Mouse (Mus musculus) midbrain, postnatal 0 days (tissue): ENCODE results near the gene Rapgef5. TPM values are rescaled to one million over a fixed set of nuclear protein-coding genes. Genes with fewer than 3 reads are reported as not detected.

Source experiments
- ATAC-seq: fragments of 200-750 bp; cut with Nextera tagmentation; 2 replicates; pipeline ENCODE4 v1.8.0; 2017; ENCODE audit warnings: moderate number of reproducible peaks, mild to moderate bottlenecking, moderate TSS enrichment, moderate library complexity; ENCODE audit not compliant: low FRiP score
- DNase-seq: peaks from one replicate; pipeline ENCODE4 v3.0.0-alpha.2; 2015; ENCODE audit warnings: low spot score
- H3K27ac ChIP-seq: fragments of 300-500 bp; sonication (generic); 2 replicates; pipeline ENCODE4 v1.5.1; 2014; ENCODE audit warnings: low read depth, mild to moderate bottlenecking, low read length, mixed read lengths
- H3K27me3 ChIP-seq: fragments of 300-500 bp; sonication (generic); 2 replicates; pipeline ENCODE4 v1.6.1; 2014; ENCODE audit warnings: low read length, control low read depth, mixed read lengths; ENCODE audit not compliant: insufficient read depth
- H3K36me3 ChIP-seq: fragments of 300-500 bp; sonication (generic); 2 replicates; pipeline ENCODE4 v1.6.1; 2014; ENCODE audit warnings: low read length, control low read depth, mixed read lengths; ENCODE audit not compliant: insufficient read depth
- H3K4me1 ChIP-seq: fragments of 300-500 bp; sonication (generic); 2 replicates; pipeline ENCODE4 v1.6.1; 2014; ENCODE audit warnings: mild to moderate bottlenecking, control low read depth, antibody characterized with exemption, low read length, mixed read lengths; ENCODE audit not compliant: insufficient read depth
- H3K4me2 ChIP-seq: fragments of 300-500 bp; sonication (generic); 2 replicates; pipeline ENCODE4 v1.6.1; 2014; ENCODE audit warnings: low read depth, mild to moderate bottlenecking, low read length, mixed read lengths; ENCODE audit not compliant: poor library complexity, severe bottlenecking
- H3K4me3 ChIP-seq: fragments of 300-500 bp; sonication (generic); 2 replicates; pipeline ENCODE4 v1.5.1; 2014; ENCODE audit warnings: low read depth, mild to moderate bottlenecking, low read length, moderate library complexity
- H3K9ac ChIP-seq: fragments of 300-500 bp; sonication (generic); replicated peaks from 2 replicates; pipeline ENCODE4 v1.6.1; 2014; ENCODE audit warnings: mild to moderate bottlenecking, low read length, moderate library complexity, mixed read lengths; ENCODE audit not compliant: poor library complexity, severe bottlenecking
- H3K9me3 ChIP-seq: fragments of 300-500 bp; sonication (generic); 2 replicates; pipeline ENCODE4 v1.6.1; 2016; ENCODE audit warnings: low read length, control low read depth
- CTCF ChIP-seq: IDR thresholded peaks from 2 replicates; pipeline ENCODE4 v1.5.1; 2016; ENCODE audit warnings: antibody characterized with exemption, mild to moderate bottlenecking
- WGBS: fragments of 180-500 bp; shearing (Covaris S2); extraction: QIAGEN DNeasy Blood & Tissue Kit; methylation state at CpG from one replicate; pipeline ENCODE4 v1.1.7; 2014; 5-methylcytosine and 5-hydroxymethylcytosine counted together
- polyA plus RNA-seq: library from polyadenylated mRNA; unstranded; fragments of >200 nt; fragmentation: Nextera tagmentation; extraction: Ambion mirVana; gene quantifications from 2 replicates; pipeline ENCODE4 v1.2.1, GENCODE M21; 2015
- total RNA-seq: library from RNA; depleted of rRNA; stranded (reverse); fragments of >200 nt; gene quantifications from 2 replicates; pipeline ENCODE4 v1.2.3, GENCODE M21; 2014

Rapgef5 gene
- total and polyA plus RNA-seq, 2 experiments from 2014 or later: 25.9 to 54.3 TPM

GRCm38 (mm10) chr12:117713616-117714015 lies 197.3 kb downstream of the Rapgef5 start:
- Histone ChIP-seq H3K4me1 (peaks cover 6% of the 10 kb centered on the region; the same call in 1 of the 2 replicates), H3K4me3 (no peak overlapping the region), H3K4me2 (no peak overlapping the region), H3K27ac (no peak overlapping the region), H3K27me3 (no peaks in the 10 kb centered on the region), H3K9me3 (no peaks in the 10 kb centered on the region), H3K9ac (no peak overlapping the region), H3K36me3 (no peaks in the 10 kb centered on the region)
- no peak for DNase-seq
- TF ChIP-seq CTCF: no peak
- peak; percentile 41; the same call in 1 of the 2 replicates for ATAC-seq
- 22% methylated on average over 6 of the region's 6 CpGs for WGBS

DNA sequence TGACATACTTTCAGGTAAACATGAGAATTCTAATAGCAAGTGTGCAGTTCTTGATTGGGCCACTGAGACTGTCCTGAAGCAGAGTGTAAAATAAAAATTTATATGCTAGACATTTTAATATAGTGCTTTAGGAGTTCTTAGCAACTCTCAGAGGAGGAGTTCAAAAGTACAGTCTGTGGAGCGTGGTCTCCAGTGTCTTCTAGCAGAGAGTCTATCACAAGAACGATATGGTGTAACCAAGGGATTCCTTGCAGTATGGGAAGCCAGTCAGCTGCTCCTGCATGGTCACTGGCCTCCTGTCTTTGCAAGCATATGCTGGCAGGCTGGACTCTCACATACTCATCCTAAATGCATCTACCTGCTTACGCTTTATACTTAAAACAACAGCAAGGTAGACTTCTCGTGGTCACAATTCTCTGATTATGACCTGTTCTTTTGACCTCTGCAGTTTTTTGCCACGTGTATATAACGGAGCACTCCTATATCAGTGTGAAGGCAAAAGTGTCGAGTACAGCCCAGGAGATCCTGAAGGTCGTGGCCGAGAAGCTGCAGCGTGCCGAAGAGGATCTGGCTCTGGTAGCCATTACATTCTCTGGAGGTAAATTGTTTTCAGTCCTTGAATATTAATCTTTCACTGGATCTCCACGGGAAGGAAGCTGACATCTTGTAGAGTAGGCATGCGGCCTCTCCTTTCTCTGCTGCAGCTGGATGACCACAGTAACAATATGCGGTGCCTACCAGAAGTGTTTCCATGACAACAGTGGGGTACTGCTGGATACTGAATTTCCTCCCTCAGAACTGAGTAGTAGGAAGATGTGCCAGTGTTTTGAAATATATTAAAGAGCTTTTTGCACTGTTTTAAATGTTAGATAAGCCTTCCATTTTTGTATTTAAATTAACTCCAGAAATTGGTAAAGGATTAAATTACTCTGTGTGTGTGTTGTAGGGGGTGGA lies 204.8 kb downstream of the Rapgef5 start:
- H3K27ac ChIP-seq: peak overlapping the region; percentile 60; the same call in 1 of the 2 replicates
- H3K27me3 ChIP-seq: no peaks in the 10 kb centered on the region
- no peak overlapping the region for H3K4me2 ChIP-seq
- ATAC-seq: peak; percentile 90
- no peak for TF ChIP-seq CTCF
- peaks cover 7% of the 10 kb centered on the region; the same call in 1 of the 2 replicates for H3K4me1 ChIP-seq
- 0 out of 2 replicates have a peak overlapping the region, but pooled peaks have one; percentile 3 for H3K9ac ChIP-seq
- H3K9me3 ChIP-seq: no peaks in the 10 kb centered on the region
- H3K36me3 ChIP-seq: peaks cover 6% of the 10 kb centered on the region; the same call in 1 of the 2 replicates
- WGBS: 30% methylated on average over 14 of the region's 14 CpGs
- H3K4me3 ChIP-seq: no peak overlapping the region
- peak; percentile 66 for DNase-seq

DNA sequence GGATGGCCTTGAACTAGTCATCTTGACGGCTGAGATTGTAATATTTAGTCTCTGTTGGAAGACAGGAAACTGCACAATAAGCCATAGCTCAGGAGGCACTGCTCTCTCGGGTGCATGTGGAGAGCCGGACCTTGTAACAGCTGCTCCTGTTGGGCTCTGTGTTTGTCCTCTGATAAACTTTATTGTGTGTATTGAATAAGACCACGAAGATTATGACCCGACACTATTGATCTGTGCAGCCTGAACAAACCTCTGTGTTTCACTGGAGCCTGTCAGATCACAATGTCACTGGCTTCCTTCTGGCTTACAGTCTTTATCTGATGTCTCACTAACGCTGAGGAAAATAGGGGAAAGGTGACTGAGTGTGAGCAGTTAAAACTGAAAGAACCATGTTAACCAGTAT lies 205.5 kb downstream of the Rapgef5 start:
- no peak overlapping the region for H3K9ac ChIP-seq
- peaks cover 7% of the 10 kb centered on the region; the same call in 1 of the 2 replicates for H3K4me1 ChIP-seq
- H3K9me3 ChIP-seq: no peaks in the 10 kb centered on the region
- ATAC-seq (peak; percentile 52; the same call in 1 of the 2 replicates), DNase-seq (no peak)
- WGBS: 13% methylated on average over 6 of the region's 6 CpGs
- H3K27ac ChIP-seq: 0 out of 2 replicates have a peak overlapping the region, but pooled peaks have one; percentile 12
- H3K4me3 ChIP-seq: no peak overlapping the region
- no peak overlapping the region for H3K4me2 ChIP-seq
- no peaks in the 10 kb centered on the region for H3K27me3 ChIP-seq
- H3K36me3 ChIP-seq: peaks cover 6% of the 10 kb centered on the region; the same call in 1 of the 2 replicates
- TF ChIP-seq CTCF: no peak

DNA sequence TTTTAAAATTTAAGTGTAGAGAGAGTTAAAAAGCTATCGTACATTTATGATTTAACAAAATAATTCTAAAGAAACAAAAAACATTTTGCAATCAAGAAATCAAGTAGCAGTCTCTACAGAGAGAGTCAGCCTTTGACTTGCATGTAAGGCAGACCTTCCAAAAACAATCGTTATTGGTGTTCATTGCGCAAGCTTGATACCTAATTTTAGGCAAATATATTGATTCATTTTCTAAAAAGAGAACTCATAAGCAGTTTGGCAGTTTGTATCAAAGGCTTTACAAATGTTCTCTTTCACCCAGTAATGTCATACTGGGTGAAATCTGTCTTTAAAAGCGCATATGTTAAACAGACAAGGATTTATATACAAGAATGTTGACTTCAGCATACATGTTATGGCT lies 208.7 kb downstream of the Rapgef5 start:
- no peak for ATAC-seq
- WGBS: 94% methylated on average over 4 of the region's 4 CpGs
- H3K4me2 ChIP-seq: no peak overlapping the region

GRCm38 (mm10) chr12:117727481-117728177 lies 211.3 kb downstream of the Rapgef5 start:
- Histone ChIP-seq H3K36me3 (peaks cover 9% of the 10 kb centered on the region; the same call in 1 of the 2 replicates), H3K9me3 (no peaks in the 10 kb centered on the region), H3K27me3 (no peaks in the 10 kb centered on the region), H3K27ac (no peak overlapping the region), H3K9ac (no peak overlapping the region), H3K4me2 (no peak overlapping the region), H3K4me1 (no peaks in the 10 kb centered on the region), H3K4me3 (no peak overlapping the region)
- DNase-seq (no peak), ATAC-seq (no peak)
- no peak for TF ChIP-seq CTCF
- 83% methylated on average over 8 of the region's 8 CpGs for WGBS

More for the DNA sequence above, 208.7 kb downstream of the Rapgef5 start:
- H3K27me3 ChIP-seq: no peaks in the 10 kb centered on the region
- H3K4me1 ChIP-seq: peaks cover 7% of the 10 kb centered on the region; the same call in 1 of the 2 replicates
- H3K36me3 ChIP-seq: peaks cover 9% of the 10 kb centered on the region; the same call in 1 of the 2 replicates
- H3K9me3 ChIP-seq: no peaks in the 10 kb centered on the region
- no peak for DNase-seq
- TF ChIP-seq CTCF: no peak
- no peak overlapping the region for H3K9ac ChIP-seq
- no peak overlapping the region for H3K27ac ChIP-seq
- no peak overlapping the region for H3K4me3 ChIP-seq
